Mouse (Mus musculus): ENCODE measurements around the gene Lims1. TPM values are rescaled to one million over a fixed set of nuclear protein-coding genes. Genes with fewer than 3 reads are reported as not detected.

Gene Lims1
- polyA plus RNA-seq, 1 experiment from 2014 or later: 48.3 TPM

DNA sequence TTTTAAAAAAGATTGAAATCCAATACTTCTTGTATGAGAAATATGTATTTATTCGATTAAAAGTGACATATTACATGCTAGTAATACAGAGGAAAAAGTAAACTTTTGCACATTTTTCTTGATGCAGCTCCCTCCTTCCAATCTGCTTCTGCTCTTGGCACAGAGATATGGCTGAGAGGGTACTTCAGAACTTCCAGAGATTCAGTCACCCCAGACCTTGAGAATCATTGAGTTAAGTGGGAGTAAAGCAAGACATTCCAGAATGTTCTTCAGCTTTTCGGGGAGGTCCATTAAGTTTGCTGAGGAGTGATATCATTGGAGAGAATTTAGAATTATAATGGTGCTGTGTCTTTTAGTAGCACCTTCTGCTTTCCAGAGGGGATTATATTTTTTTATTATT lies 72.5 kb downstream of the Lims1 start:
- Histone ChIP-seq H3K4me2 (ENCODE audit: low read depth, low read length) (no peak overlapping the region), H3K27ac (ENCODE audit: low read depth, low read length) (no peak overlapping the region), H3K4me3 (ENCODE audit: low read depth, low read length) (no peak overlapping the region), H3K36me3 (ENCODE audit: control insufficient read depth, insufficient read depth, low read length) (no peaks in the 10 kb centered on the region), H3K4me1 (ENCODE audit: control insufficient read depth, insufficient read depth, low read length) (no peaks in the 10 kb centered on the region), H3K27me3 (ENCODE audit: control insufficient read depth, insufficient read depth, low read length) (no peaks in the 10 kb centered on the region), H3K9ac (replicated peaks; ENCODE audit: low read depth, low read length) (no peak overlapping the region), H3K9me3 (ENCODE audit: control insufficient read depth, low read length) (no peaks in the 10 kb centered on the region)
- WGBS: 90% methylated on average over 2 of the region's 2 CpGs
- no peak for ATAC-seq (ENCODE audit: low read depth)

DNA sequence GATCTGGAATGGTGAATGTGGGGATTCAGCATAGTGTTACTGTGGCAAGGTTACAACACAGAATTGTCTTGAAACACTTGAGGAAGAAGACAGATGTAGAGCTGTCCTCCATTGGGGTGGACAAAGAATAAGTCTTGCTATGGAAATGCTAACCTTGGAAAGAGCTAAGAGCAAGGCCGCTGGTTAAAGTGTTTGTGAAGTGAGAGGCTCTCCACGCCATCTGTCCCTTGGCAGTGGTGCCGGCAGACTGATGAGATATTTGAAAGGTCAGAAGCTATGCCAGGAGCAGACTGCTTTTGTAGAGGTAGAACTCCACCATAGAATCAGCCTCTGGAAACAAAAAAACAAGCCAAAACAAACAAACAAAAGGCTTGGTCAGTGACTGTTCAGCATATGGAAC lies 73.3 kb downstream of the Lims1 start:
- Histone ChIP-seq H3K9ac (replicated peaks; ENCODE audit: low read depth, low read length) (no peak overlapping the region), H3K4me1 (ENCODE audit: control insufficient read depth, insufficient read depth, low read length) (no peaks in the 10 kb centered on the region), H3K27me3 (ENCODE audit: control insufficient read depth, insufficient read depth, low read length) (no peaks in the 10 kb centered on the region), H3K4me3 (ENCODE audit: low read depth, low read length) (no peak overlapping the region), H3K27ac (ENCODE audit: low read depth, low read length) (no peak overlapping the region), H3K4me2 (ENCODE audit: low read depth, low read length) (no peak overlapping the region), H3K36me3 (ENCODE audit: control insufficient read depth, insufficient read depth, low read length) (no peaks in the 10 kb centered on the region), H3K9me3 (ENCODE audit: control insufficient read depth, low read length) (no peaks in the 10 kb centered on the region)
- 78% methylated on average over 3 of the region's 3 CpGs for WGBS
- no peak for ATAC-seq (ENCODE audit: low read depth)

DNA sequence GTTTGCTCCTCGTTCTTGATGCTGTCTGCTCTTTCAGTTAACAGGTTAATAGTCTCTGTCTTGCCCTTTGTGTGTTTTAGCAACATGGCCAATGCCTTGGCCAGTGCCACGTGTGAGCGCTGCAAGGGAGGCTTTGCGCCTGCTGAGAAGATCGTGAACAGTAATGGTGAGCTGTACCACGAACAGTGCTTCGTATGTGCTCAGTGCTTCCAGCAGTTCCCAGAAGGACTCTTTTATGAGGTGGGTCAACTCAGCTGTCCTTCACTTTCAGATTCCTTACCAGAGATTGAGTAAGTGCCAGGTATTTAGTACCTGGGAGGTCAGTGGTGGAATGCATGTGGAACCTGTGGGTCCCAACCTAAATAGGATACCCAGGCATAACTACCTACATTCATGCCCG lies 75.7 kb downstream of the Lims1 start:
- Histone ChIP-seq H3K4me2 (ENCODE audit: low read depth, low read length) (no peak overlapping the region), H3K27ac (ENCODE audit: low read depth, low read length) (no peak overlapping the region), H3K4me1 (ENCODE audit: control insufficient read depth, insufficient read depth, low read length) (no peaks in the 10 kb centered on the region), H3K36me3 (ENCODE audit: control insufficient read depth, insufficient read depth, low read length) (no peaks in the 10 kb centered on the region), H3K9me3 (ENCODE audit: control insufficient read depth, low read length) (no peaks in the 10 kb centered on the region), H3K9ac (replicated peaks; ENCODE audit: low read depth, low read length) (no peak overlapping the region), H3K27me3 (ENCODE audit: control insufficient read depth, insufficient read depth, low read length) (no peaks in the 10 kb centered on the region), H3K4me3 (ENCODE audit: low read depth, low read length) (no peak overlapping the region)
- no peak for ATAC-seq (ENCODE audit: low read depth)
- 92% methylated on average over 8 of the region's 8 CpGs for WGBS

DNA sequence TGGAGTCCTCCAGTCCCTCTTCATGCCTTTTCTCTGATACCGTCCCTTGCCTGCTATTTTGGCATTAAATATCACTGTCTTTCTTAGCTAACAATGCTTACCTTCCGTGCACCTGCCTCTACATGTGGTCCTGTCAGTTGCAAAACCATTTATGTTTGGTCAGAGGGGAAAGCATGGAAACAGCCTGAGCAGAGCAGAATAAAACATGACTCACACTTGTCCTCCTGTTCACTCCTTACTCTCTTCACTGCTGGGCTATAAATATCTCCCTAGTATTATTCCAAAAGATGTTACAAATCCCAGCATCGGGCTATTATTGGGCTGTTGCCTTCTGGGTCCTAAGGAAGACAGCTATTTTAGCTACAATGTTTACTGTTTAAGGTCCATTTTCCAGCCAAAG lies 78.6 kb downstream of the Lims1 start:
- Histone ChIP-seq H3K4me2 (ENCODE audit: low read depth, low read length) (no peak overlapping the region), H3K9me3 (ENCODE audit: control insufficient read depth, low read length) (no peaks in the 10 kb centered on the region), H3K4me3 (ENCODE audit: low read depth, low read length) (no peak overlapping the region), H3K27ac (ENCODE audit: low read depth, low read length) (no peak overlapping the region), H3K4me1 (ENCODE audit: control insufficient read depth, insufficient read depth, low read length) (no peaks in the 10 kb centered on the region), H3K27me3 (ENCODE audit: control insufficient read depth, insufficient read depth, low read length) (no peaks in the 10 kb centered on the region), H3K9ac (replicated peaks; ENCODE audit: low read depth, low read length) (no peak overlapping the region), H3K36me3 (ENCODE audit: control insufficient read depth, insufficient read depth, low read length) (no peaks in the 10 kb centered on the region)
- no peak for ATAC-seq (ENCODE audit: low read depth)
- 90% methylated on average over 3 of the region's 3 CpGs for WGBS

DNA sequence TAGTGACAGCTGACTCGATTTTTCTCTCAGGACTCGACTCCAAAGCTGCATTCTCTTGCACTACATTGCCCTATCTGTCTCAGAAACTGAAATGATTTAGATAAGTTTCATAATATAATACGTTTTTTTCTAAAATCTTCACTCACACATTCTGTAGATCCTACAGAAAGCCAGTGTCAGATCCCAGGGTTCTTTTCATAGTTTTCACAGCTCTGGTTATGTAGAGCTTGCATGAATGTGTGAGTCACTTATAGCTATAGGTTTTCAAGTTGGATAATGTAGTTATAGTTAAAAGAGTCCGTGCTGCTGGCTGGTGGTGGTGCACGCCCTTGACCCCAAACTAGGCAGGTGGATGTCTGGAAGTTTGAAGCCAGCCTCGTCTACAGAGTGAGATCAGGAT lies 81.4 kb downstream of the Lims1 start:
- Histone ChIP-seq H3K4me2 (ENCODE audit: low read depth, low read length) (no peak overlapping the region), H3K27ac (ENCODE audit: low read depth, low read length) (no peak overlapping the region), H3K9ac (replicated peaks; ENCODE audit: low read depth, low read length) (no peak overlapping the region), H3K4me1 (ENCODE audit: control insufficient read depth, insufficient read depth, low read length) (no peaks in the 10 kb centered on the region), H3K27me3 (ENCODE audit: control insufficient read depth, insufficient read depth, low read length) (no peaks in the 10 kb centered on the region), H3K4me3 (ENCODE audit: low read depth, low read length) (no peak overlapping the region), H3K36me3 (ENCODE audit: control insufficient read depth, insufficient read depth, low read length) (no peaks in the 10 kb centered on the region; the same call in 1 of the 2 replicates), H3K9me3 (ENCODE audit: control insufficient read depth, low read length) (no peaks in the 10 kb centered on the region)
- WGBS: 85% methylated on average over 6 of the region's 6 CpGs
- ATAC-seq (ENCODE audit: low read depth): no peak

DNA sequence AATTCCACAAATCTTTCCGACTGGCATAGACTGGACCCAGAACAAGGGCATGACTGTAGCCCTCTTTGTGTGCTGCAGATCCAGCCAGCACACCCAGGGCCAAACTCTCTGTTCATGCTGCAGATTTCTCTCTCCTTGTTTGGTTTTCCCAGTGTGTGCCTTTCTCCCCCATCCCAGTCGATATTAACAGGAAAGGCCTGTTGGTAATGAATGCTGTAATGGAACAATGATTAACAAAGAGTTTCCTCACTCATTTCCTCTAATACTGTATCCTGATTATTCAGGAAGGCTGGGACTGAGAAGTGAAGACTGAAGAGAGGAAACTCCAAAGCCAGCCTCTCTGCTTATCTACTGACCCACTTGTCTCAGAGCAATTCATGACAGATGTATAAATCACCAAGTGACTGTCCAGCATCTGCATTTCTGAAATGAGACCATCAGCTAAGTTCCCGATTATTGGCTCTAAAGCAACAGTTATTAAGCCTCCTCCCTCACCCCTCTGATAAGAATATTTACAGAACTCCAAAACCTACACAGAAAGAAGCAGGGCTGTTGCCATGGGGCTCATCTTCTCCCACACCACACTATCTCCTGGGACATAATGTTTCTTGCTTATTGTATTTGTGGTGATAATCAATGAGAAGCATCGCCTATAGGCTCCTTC lies 82.2 kb downstream of the Lims1 start:
- H3K9me3 ChIP-seq (ENCODE audit: control insufficient read depth, low read length): no peaks in the 10 kb centered on the region
- H3K4me3 ChIP-seq (ENCODE audit: low read depth, low read length): no peak overlapping the region
- ATAC-seq (ENCODE audit: low read depth): no peak
- H3K4me1 ChIP-seq (ENCODE audit: control insufficient read depth, insufficient read depth, low read length): no peaks in the 10 kb centered on the region
- H3K9ac ChIP-seq (replicated peaks; ENCODE audit: low read depth, low read length): no peak overlapping the region
- no peak overlapping the region for H3K27ac ChIP-seq (ENCODE audit: low read depth, low read length)
- H3K36me3 ChIP-seq (ENCODE audit: control insufficient read depth, insufficient read depth, low read length): peaks cover 6% of the 10 kb centered on the region; the same call in 1 of the 2 replicates
- H3K27me3 ChIP-seq (ENCODE audit: control insufficient read depth, insufficient read depth, low read length): no peaks in the 10 kb centered on the region
- no peak overlapping the region for H3K4me2 ChIP-seq (ENCODE audit: low read depth, low read length)
- 88% methylated on average over 4 of the region's 4 CpGs for WGBS

DNA sequence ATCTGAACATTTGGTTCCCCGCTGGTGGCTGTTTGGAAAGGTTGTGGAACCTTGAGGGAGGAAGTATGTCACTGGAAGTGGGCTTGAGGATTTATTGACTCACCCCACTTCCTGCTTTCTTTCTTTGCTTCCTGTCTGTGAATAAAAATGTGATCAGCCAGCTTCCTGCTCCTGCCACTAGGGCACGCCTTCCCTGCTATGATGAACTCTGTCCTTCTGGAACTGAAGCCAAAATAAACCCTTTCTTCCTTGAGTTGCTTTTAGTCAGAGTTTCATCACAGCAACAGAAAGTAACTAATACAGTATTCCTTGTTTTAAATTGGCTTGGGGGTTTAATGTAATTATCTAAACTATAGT lies 82.7 kb downstream of the Lims1 start:
- Histone ChIP-seq H3K4me1 (ENCODE audit: control insufficient read depth, insufficient read depth, low read length) (no peaks in the 10 kb centered on the region), H3K9ac (replicated peaks; ENCODE audit: low read depth, low read length) (no peak overlapping the region), H3K9me3 (ENCODE audit: control insufficient read depth, low read length) (no peaks in the 10 kb centered on the region), H3K27me3 (ENCODE audit: control insufficient read depth, insufficient read depth, low read length) (no peaks in the 10 kb centered on the region), H3K27ac (ENCODE audit: low read depth, low read length) (no peak overlapping the region), H3K4me3 (ENCODE audit: low read depth, low read length) (no peak overlapping the region), H3K4me2 (ENCODE audit: low read depth, low read length) (no peak overlapping the region), H3K36me3 (ENCODE audit: control insufficient read depth, insufficient read depth, low read length) (peaks cover 7% of the 10 kb centered on the region; the same call in 1 of the 2 replicates)
- ATAC-seq (ENCODE audit: low read depth): no peak
- WGBS: 94% methylated on average over 2 of the region's 2 CpGs

DNA sequence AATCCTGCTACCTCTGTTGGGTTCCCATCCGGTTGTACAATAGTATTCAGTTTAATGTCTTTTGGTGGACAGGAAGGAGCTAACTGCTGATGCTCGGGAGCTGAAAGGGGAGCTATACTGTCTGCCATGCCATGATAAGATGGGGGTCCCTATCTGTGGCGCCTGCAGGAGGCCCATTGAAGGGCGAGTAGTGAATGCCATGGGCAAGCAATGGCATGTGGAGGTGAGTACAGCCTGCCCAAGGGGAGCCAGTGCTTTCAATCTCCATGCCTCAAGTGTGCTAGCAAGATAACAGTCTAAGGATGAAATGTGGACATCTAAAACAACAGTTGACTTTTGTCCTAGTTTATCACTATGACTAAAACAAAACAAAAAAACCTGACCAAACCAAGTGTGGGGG lies 89.1 kb downstream of the Lims1 start:
- 88% methylated on average over 4 of the region's 4 CpGs for whole genome bisulfite sequencing
- peaks cover 14% of the 10 kb centered on the region for H3K36me3 ChIP-seq (ENCODE audit: control insufficient read depth, insufficient read depth, low read length)

DNA sequence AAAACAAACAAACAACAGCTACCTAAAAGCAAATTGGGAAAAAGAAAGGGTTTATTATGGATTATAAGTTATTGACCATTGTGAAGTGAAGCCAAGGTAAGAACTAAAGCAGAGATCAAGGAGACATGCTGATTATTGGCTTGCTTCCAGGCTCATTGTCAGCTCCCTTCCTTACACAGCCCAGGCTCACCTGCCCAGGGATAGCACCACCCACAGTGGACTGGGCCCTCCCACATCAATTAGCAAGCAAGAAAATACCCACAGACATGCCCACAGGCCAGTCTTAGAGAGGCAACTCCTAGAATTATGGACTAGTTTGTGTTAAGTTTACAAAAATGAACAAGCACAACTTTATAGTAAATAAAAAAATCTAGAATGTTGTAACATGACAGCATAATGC lies 89.6 kb downstream of the Lims1 start:
- no peak for ATAC-seq (ENCODE audit: low read depth)
- H3K27me3 ChIP-seq (ENCODE audit: control insufficient read depth, insufficient read depth, low read length): no peaks in the 10 kb centered on the region
- H3K36me3 ChIP-seq (ENCODE audit: control insufficient read depth, insufficient read depth, low read length): peaks cover 14% of the 10 kb centered on the region
- H3K4me3 ChIP-seq (ENCODE audit: low read depth, low read length): no peak overlapping the region
- no peak overlapping the region for H3K27ac ChIP-seq (ENCODE audit: low read depth, low read length)
- H3K4me1 ChIP-seq (ENCODE audit: control insufficient read depth, insufficient read depth, low read length): no peaks in the 10 kb centered on the region
- H3K9me3 ChIP-seq (ENCODE audit: control insufficient read depth, low read length): no peaks in the 10 kb centered on the region
- H3K9ac ChIP-seq (replicated peaks; ENCODE audit: low read depth, low read length): no peak overlapping the region
- H3K4me2 ChIP-seq (ENCODE audit: low read depth, low read length): no peak overlapping the region

More for the DNA sequence above, 89.1 kb downstream of the Lims1 start:
- Histone ChIP-seq H3K9me3 (ENCODE audit: control insufficient read depth, low read length) (no peaks in the 10 kb centered on the region), H3K27ac (ENCODE audit: low read depth, low read length) (no peak overlapping the region), H3K9ac (replicated peaks; ENCODE audit: low read depth, low read length) (no peak overlapping the region), H3K4me2 (ENCODE audit: low read depth, low read length) (no peak overlapping the region), H3K4me3 (ENCODE audit: low read depth, low read length) (no peak overlapping the region), H3K4me1 (ENCODE audit: control insufficient read depth, insufficient read depth, low read length) (no peaks in the 10 kb centered on the region), H3K27me3 (ENCODE audit: control insufficient read depth, insufficient read depth, low read length) (no peaks in the 10 kb centered on the region)
- ATAC-seq (ENCODE audit: low read depth): no peak
